In genomic region chr11:52345939-52346634, GRCm38 (mm10) we compare ENCODE assay signal across 8 mouse cellular contexts. TPM values are rescaled to one million over a fixed set of nuclear protein-coding genes. Genes with fewer than 3 reads are reported as not detected.
DNase-seq lines count a peak whose midpoint lies in the region; ATAC-seq and TF ChIP-seq lines count a peak whose summit lies in the region.

No protein-coding gene starts in this region.

- no peaks in the 10 kb centered on the region for H3K9me3 ChIP-seq in heart, embryonic 15.5 days (replicated peaks)
- H3K9me3 ChIP-seq in liver, embryonic 14.5 days (ENCODE audit: control insufficient read depth, low read length): no peaks in the 10 kb centered on the region
- no peaks in the 10 kb centered on the region for H3K9me3 ChIP-seq in neural tube, embryonic 11.5 days (ENCODE audit: control insufficient read depth, low read length)
- H3K9me3 ChIP-seq in stomach, postnatal 0 days (ENCODE audit: control insufficient read depth, low read length): no peaks in the 10 kb centered on the region

- H3K9ac ChIP-seq in heart, embryonic 15.5 days: no peak overlapping the region
- peak overlapping the region; percentile 23; the same call in 1 of the 2 replicates for H3K9ac ChIP-seq in liver, embryonic 14.5 days (replicated peaks)
- H3K9ac ChIP-seq in neural tube, embryonic 11.5 days (ENCODE audit: low read length): no peak overlapping the region
- peak overlapping the region; percentile 18; the same call in 1 of the 2 replicates for H3K9ac ChIP-seq in stomach, postnatal 0 days (ENCODE audit: low read length)

- peak; percentile 98 for TF ChIP-seq CTCF in liver, embryonic 14.5 days (IDR thresholded peaks at IDR 0.05; ENCODE audit: low read depth)
- peak; percentile 98 for TF ChIP-seq CTCF in stomach, postnatal 0 days (IDR thresholded peaks at IDR 0.05; ENCODE audit: low read depth)

- H3K4me1 ChIP-seq in brown adipose tissue, adult 24 weeks (ENCODE audit: control insufficient read depth, insufficient read depth, insufficient read length, low read length): no peaks in the 10 kb centered on the region
- peaks cover 15% of the 10 kb centered on the region for H3K4me1 ChIP-seq in heart, embryonic 15.5 days (replicated peaks)
- H3K4me1 ChIP-seq in liver, embryonic 14.5 days (replicated peaks; ENCODE audit: control insufficient read depth in 2 of 2, insufficient read depth in 2 of 2, low read length in 1 of 2): peaks cover 15 to 29% of the 10 kb centered on the region in 2 experiments
- no peaks in the 10 kb centered on the region for H3K4me1 ChIP-seq in neural tube, embryonic 11.5 days (ENCODE audit: control insufficient read depth, insufficient read depth, low read length)
- H3K4me1 ChIP-seq in stomach, postnatal 0 days (replicated peaks; ENCODE audit: control insufficient read depth, insufficient read depth): 0 out of 2 replicates have a peak, but pooled peaks cover 2% of the 10 kb centered on the region

- peaks cover 4% of the 10 kb centered on the region; the same call in 1 of the 2 replicates for H3K27me3 ChIP-seq in heart, embryonic 15.5 days
- H3K27me3 ChIP-seq in liver, embryonic 14.5 days (ENCODE audit: control insufficient read depth, insufficient read depth, low read length): no peaks in the 10 kb centered on the region
- H3K27me3 ChIP-seq in neural tube, embryonic 11.5 days (ENCODE audit: control insufficient read depth, insufficient read depth, low read length): no peaks in the 10 kb centered on the region
- no peaks in the 10 kb centered on the region for H3K27me3 ChIP-seq in stomach, postnatal 0 days (ENCODE audit: control insufficient read depth, insufficient read depth, low read length)

- H3K4me3 ChIP-seq in brown adipose tissue, adult 24 weeks (ENCODE audit: insufficient read depth, low read depth, low read length): peak overlapping the region; percentile 31
- H3K4me3 ChIP-seq in heart, embryonic 15.5 days: peak overlapping the region; percentile 39
- peak overlapping the region; percentile 38 to 39 for H3K4me3 ChIP-seq in liver, embryonic 14.5 days (ENCODE audit: insufficient read depth in 1 of 2, low read depth in 2 of 2, low read length in 2 of 2)
- peak overlapping the region; percentile 9 for H3K4me3 ChIP-seq in neural tube, embryonic 11.5 days (ENCODE audit: low read depth, low read length)
- H3K4me3 ChIP-seq in stomach, postnatal 0 days (ENCODE audit: low read depth, low read length): peak overlapping the region; percentile 33

- no peak for TF ChIP-seq EP300 in liver, embryonic 14.5 days (IDR thresholded peaks at IDR 0.05; ENCODE audit: low read depth)
- no peak for TF ChIP-seq EP300 in stomach, postnatal 0 days (optimal IDR thresholded peaks at IDR 0.05)

- peak overlapping the region; percentile 60 for H3K4me2 ChIP-seq in heart, embryonic 15.5 days
- peak overlapping the region; percentile 64 for H3K4me2 ChIP-seq in liver, embryonic 14.5 days (ENCODE audit: low read depth)
- H3K4me2 ChIP-seq in neural tube, embryonic 11.5 days (ENCODE audit: low read depth): peak overlapping the region; percentile 29
- peak overlapping the region; percentile 63 for H3K4me2 ChIP-seq in stomach, postnatal 0 days (replicated peaks; ENCODE audit: low read depth)

- peak; percentile 65 for ATAC-seq in CD4-positive, CD25-positive, alpha-beta regulatory T cell, adult 4 months
- ATAC-seq in heart, embryonic 15.5 days (replicated peaks; ENCODE audit: insufficient number of reproducible peaks, insufficient read depth, low FRiP score, low read depth): no peak
- ATAC-seq in liver, embryonic 14.5 days (ENCODE audit: insufficient read depth): peak; percentile 45; the same call in 1 of the 2 replicates
- ATAC-seq in neural tube, embryonic 11.5 days (ENCODE audit: insufficient read depth, low FRiP score, low TSS enrichment): no peak
- ATAC-seq in stomach, postnatal 0 days (ENCODE audit: low FRiP score, low TSS enrichment): peak; percentile 67

- 16% methylated on average over 11 of the region's 12 CpGs for WGBS in heart, embryonic 15.5 days
- 11% methylated on average over 10 of the region's 12 CpGs for WGBS in liver, embryonic 14.5 days (ENCODE audit: insufficient replicate concordance)
- WGBS in neural tube, embryonic 11.5 days: 14% methylated on average over 10 of the region's 12 CpGs
- WGBS in stomach, postnatal 0 days: 6% methylated on average over 10 of the region's 12 CpGs

- no peaks in the 10 kb centered on the region for H3K36me3 ChIP-seq in heart, embryonic 15.5 days
- H3K36me3 ChIP-seq in liver, embryonic 14.5 days (replicated peaks; ENCODE audit: control insufficient read depth, insufficient read depth, low read depth): no peaks in the 10 kb centered on the region
- H3K36me3 ChIP-seq in neural tube, embryonic 11.5 days (ENCODE audit: control insufficient read depth, insufficient read depth, low read length): no peaks in the 10 kb centered on the region
- H3K36me3 ChIP-seq in stomach, postnatal 0 days (ENCODE audit: control insufficient read depth, insufficient read depth, low read length): no peaks in the 10 kb centered on the region

- H3K27ac ChIP-seq in brown adipose tissue, adult 24 weeks (replicated peaks; ENCODE audit: low read depth, low read length): no peak overlapping the region
- peak overlapping the region; percentile 41; the same call in 1 of the 2 replicates for H3K27ac ChIP-seq in heart, embryonic 15.5 days
- H3K27ac ChIP-seq in liver, embryonic 14.5 days: no peak overlapping the region
- H3K27ac ChIP-seq in neural tube, embryonic 11.5 days (ENCODE audit: low read depth, low read length): 0 out of 2 replicates have a peak overlapping the region, but pooled peaks have one; percentile 17
- no peak overlapping the region; the same call in 1 of the 2 replicates for H3K27ac ChIP-seq in stomach, postnatal 0 days (replicated peaks)

- peak; percentile 90 for DNase-seq in fibroblast of lung, adult 2 months (ENCODE audit: low read depth)
- peak; percentile 83 to 86 for DNase-seq in kidney, postnatal 25 days
- DNase-seq in liver, embryonic 14.5 days (ENCODE audit: low read depth in 3 of 3, low spot score in 3 of 3): peak; percentile 68 to 80 (median 73)
- peak; percentile 89 for DNase-seq in neural tube, embryonic 11.5 days (ENCODE audit: low spot score)
- DNase-seq in stomach, postnatal 0 days (ENCODE audit: low spot score): peak; percentile 92

RNA-seq across cellular contexts. Expression of gene Vdac1, which starts 14.6 kb away (rescaled TPM):
- 100 to 1,000 TPM in 1 of 2 experiments, 10 to 100 TPM in 1; 67.5 to 104 TPM for polyA plus RNA-seq in CD4-positive, CD25-positive, alpha-beta regulatory T cell, adult 4 months (2017; shearing (Covaris generic))
- 336 and 395 TPM in 2 replicates for polyA plus RNA-seq in brown adipose tissue, adult 24 weeks (2012; ENCODE audit: insufficient read depth, insufficient read length, missing spikeins)
- 460 and 484 TPM in 2 replicates for polyA plus RNA-seq in heart, embryonic 15.5 days (2015; fragmentation: Nextera tagmentation; extraction: Ambion mirVana)
- 47.0 and 58.9 TPM in 2 replicates for polyA plus RNA-seq in liver, embryonic 14.5 days (2012; rRNA removed)
- 102 and 106 TPM in 2 replicates for polyA plus RNA-seq in liver, embryonic 14.5 days (2014; fragmentation: Nextera tagmentation; extraction: Ambion mirVana)
- polyA plus RNA-seq in neural tube, embryonic 11.5 days (2014; fragmentation: Nextera tagmentation; extraction: Ambion mirVana): 211 and 220 TPM in 2 replicates
- polyA plus RNA-seq in stomach, postnatal 0 days (2015; fragmentation: Nextera tagmentation; extraction: Ambion mirVana): 189 and 193 TPM in 2 replicates

RNA-seq across cellular contexts. Expression of gene 9530068E07Rik, which starts 50.1 kb away (rescaled TPM):
- 10 to 100 TPM; 43.7 to 50.8 TPM for polyA plus RNA-seq in CD4-positive, CD25-positive, alpha-beta regulatory T cell, adult 4 months (2017; shearing (Covaris generic))
- 50.7 and 69.6 TPM in 2 replicates for polyA plus RNA-seq in brown adipose tissue, adult 24 weeks (2012; ENCODE audit: insufficient read depth, insufficient read length, missing spikeins)
- polyA plus RNA-seq in heart, embryonic 15.5 days (2015; fragmentation: Nextera tagmentation; extraction: Ambion mirVana): 165 and 190 TPM in 2 replicates
- polyA plus RNA-seq in liver, embryonic 14.5 days (2012; rRNA removed): 26.6 and 31.3 TPM in 2 replicates
- polyA plus RNA-seq in liver, embryonic 14.5 days (2014; fragmentation: Nextera tagmentation; extraction: Ambion mirVana): 44.7 and 49.8 TPM in 2 replicates
- polyA plus RNA-seq in neural tube, embryonic 11.5 days (2014; fragmentation: Nextera tagmentation; extraction: Ambion mirVana): 185 and 187 TPM in 2 replicates
- 104 and 115 TPM in 2 replicates for polyA plus RNA-seq in stomach, postnatal 0 days (2015; fragmentation: Nextera tagmentation; extraction: Ambion mirVana)

Comparison
In these comparisons a context has a peak if more than half of its experiments do, and no peak if none do; other contexts are left out.
1. ATAC-seq: peak in CD4-positive, CD25-positive, alpha-beta regulatory T cell, adult 4 months (single experiment), liver, embryonic 14.5 days (single experiment) and stomach, postnatal 0 days (single experiment); none in heart, embryonic 15.5 days (single experiment) and neural tube, embryonic 11.5 days (single experiment).
2. H3K27ac ChIP-seq: peak in heart, embryonic 15.5 days (single experiment) and neural tube, embryonic 11.5 days (single experiment); none in brown adipose tissue, adult 24 weeks (single experiment), liver, embryonic 14.5 days (single experiment) and stomach, postnatal 0 days (single experiment).
3. H3K9ac ChIP-seq: peak in liver, embryonic 14.5 days (single experiment) and stomach, postnatal 0 days (single experiment); none in heart, embryonic 15.5 days (single experiment) and neural tube, embryonic 11.5 days (single experiment).
4. Peak in every context shown above with its lines, with median percentiles within 50 percentile points of each other: H3K4me3 ChIP-seq, DNase-seq and H3K4me2 ChIP-seq.